Mouse (Mus musculus) intestine, embryonic 16.5 days (tissue): ENCODE measurements at regions not wholly inside any gene's neighbourhood (a gene's known extent, or its start where the extent isn't known, plus 50 kb on each side); places are given as distances from the start of the nearest gene placed in this dataset.

ENCODE experiments used
- ATAC-seq: fragments of 200-750 bp; cut with Nextera tagmentation; 2 replicates; pipeline ENCODE4 v1.8.0; 2017; ENCODE audit warnings: moderate TSS enrichment, moderate library complexity
- H3K27ac ChIP-seq: fragments of 300-500 bp; sonication (generic); 2 replicates; pipeline ENCODE4 v1.5.1; 2014; ENCODE audit warnings: mild to moderate bottlenecking, low read length
- H3K27me3 ChIP-seq: fragments of 300-500 bp; sonication (generic); replicated peaks from 2 replicates; pipeline ENCODE4 v1.6.1; 2014; ENCODE audit warnings: low read length, control low read depth, mixed read lengths; ENCODE audit not compliant: control insufficient read depth, insufficient read depth
- H3K36me3 ChIP-seq: fragments of 300-500 bp; sonication (generic); 2 replicates; pipeline ENCODE4 v1.6.1; 2014; ENCODE audit warnings: low read length, control low read depth; ENCODE audit not compliant: control insufficient read depth, insufficient read depth
- H3K4me1 ChIP-seq: fragments of 300-500 bp; sonication (generic); 2 replicates; pipeline ENCODE4 v1.6.1; 2014; ENCODE audit warnings: low read length, control low read depth, mixed read lengths; ENCODE audit not compliant: control insufficient read depth, insufficient read depth
- H3K4me2 ChIP-seq: fragments of 300-500 bp; sonication (generic); 2 replicates; pipeline ENCODE4 v1.6.1; 2014; ENCODE audit warnings: low read depth, low read length, control low read depth
- H3K4me3 ChIP-seq: fragments of 300-500 bp; sonication (generic); 2 replicates; pipeline ENCODE4 v1.5.1; 2014; ENCODE audit warnings: mild to moderate bottlenecking, low read length
- H3K9ac ChIP-seq: fragments of 300-500 bp; sonication (generic); 2 replicates; pipeline ENCODE4 v1.6.1; 2014; ENCODE audit warnings: low read depth, low read length
- H3K9me3 ChIP-seq: fragments of 300-500 bp; sonication (generic); 2 replicates; pipeline ENCODE4 v1.6.1; 2016; ENCODE audit warnings: low read length, control low read depth; ENCODE audit not compliant: control insufficient read depth
- WGBS: fragments of 180-500 bp; shearing (Covaris S2); extraction: QIAGEN DNeasy Blood & Tissue Kit; methylation state at CpG from one replicate; pipeline ENCODE4 v1.1.7; 2014; 5-methylcytosine and 5-hydroxymethylcytosine counted together

GRCm38 (mm10) chr10:31076948-31077347 lies 234.3 kb upstream of the Hey2 start:
- 41% methylated on average over 4 of the region's 4 CpGs for WGBS
- Histone ChIP-seq H3K27ac (no peak overlapping the region), H3K4me2 (no peak overlapping the region), H3K36me3 (no peaks in the 10 kb centered on the region), H3K4me3 (no peak overlapping the region), H3K9ac (no peak overlapping the region), H3K9me3 (no peaks in the 10 kb centered on the region), H3K4me1 (no peaks in the 10 kb centered on the region), H3K27me3 (no peaks in the 10 kb centered on the region)
- no peak for ATAC-seq

GRCm38 (mm10) chr10:31076415-31076814 lies 233.8 kb upstream of the Hey2 start:
- Histone ChIP-seq H3K4me2 (no peak overlapping the region), H3K27me3 (no peaks in the 10 kb centered on the region), H3K27ac (no peak overlapping the region), H3K9me3 (no peaks in the 10 kb centered on the region), H3K4me3 (no peak overlapping the region), H3K9ac (no peak overlapping the region), H3K4me1 (no peaks in the 10 kb centered on the region), H3K36me3 (no peaks in the 10 kb centered on the region)
- 57% methylated on average over 8 of the region's 8 CpGs for WGBS
- no peak for ATAC-seq

- Histone ChIP-seq H3K9me3 (no peaks in the 10 kb centered on the region), H3K4me1 (no peaks in the 10 kb centered on the region), H3K27ac (no peak overlapping the region), H3K4me3 (no peak overlapping the region), H3K27me3 (no peaks in the 10 kb centered on the region), H3K4me2 (no peak overlapping the region), H3K9ac (no peak overlapping the region), H3K36me3 (no peaks in the 10 kb centered on the region)
- ATAC-seq, result peak; percentile 75
- 48% methylated on average over 4 of the region's 4 CpGs for WGBS
Observed at GRCm38 (mm10) chr10:31074004-31074645, 231.5 kb upstream of the Hey2 start.

- no peaks in the 10 kb centered on the region for H3K27me3 ChIP-seq
- peak; percentile 84 for ATAC-seq
- H3K4me3 ChIP-seq, result no peak overlapping the region
- no peak overlapping the region for H3K27ac ChIP-seq
- no peaks in the 10 kb centered on the region for H3K9me3 ChIP-seq
- no peaks in the 10 kb centered on the region for H3K4me1 ChIP-seq
- no peak overlapping the region for H3K9ac ChIP-seq
- no peaks in the 10 kb centered on the region for H3K36me3 ChIP-seq
- no peak overlapping the region for H3K4me2 ChIP-seq
Observed at GRCm38 (mm10) chr10:31068668-31069223, 226.1 kb upstream of the Hey2 start.

- no peaks in the 10 kb centered on the region for H3K4me1 ChIP-seq
- no peaks in the 10 kb centered on the region for H3K27me3 ChIP-seq
- no peak overlapping the region for H3K4me2 ChIP-seq
- no peak for ATAC-seq
- no peak overlapping the region for H3K4me3 ChIP-seq
- 21% methylated on average over 2 of the region's 2 CpGs for WGBS
- H3K27ac ChIP-seq, result no peak overlapping the region
- H3K9ac ChIP-seq, result no peak overlapping the region
- H3K9me3 ChIP-seq, result no peaks in the 10 kb centered on the region
- H3K36me3 ChIP-seq, result no peaks in the 10 kb centered on the region
Observed at GRCm38 (mm10) chr10:31062732-31063131, 220.1 kb upstream of the Hey2 start.

- Histone ChIP-seq H3K4me1 (no peaks in the 10 kb centered on the region), H3K9me3 (no peaks in the 10 kb centered on the region)
- WGBS, result 71% methylated on average over 8 of the region's 8 CpGs
Observed at GRCm38 (mm10) chr10:31053260-31053659, 210.7 kb upstream of the Hey2 start.

GRCm38 (mm10) chr10:31051222-31051621 lies 208.6 kb upstream of the Hey2 start:
- Histone ChIP-seq H3K9ac (no peak overlapping the region), H3K4me3 (no peak overlapping the region), H3K27ac (no peak overlapping the region), H3K4me2 (no peak overlapping the region), H3K9me3 (no peaks in the 10 kb centered on the region), H3K27me3 (no peaks in the 10 kb centered on the region), H3K4me1 (no peaks in the 10 kb centered on the region), H3K36me3 (no peaks in the 10 kb centered on the region)
- 86% methylated on average over 1 of the region's 1 CpGs for WGBS
- no peak for ATAC-seq

More at GRCm38 (mm10) chr10:31053260-31053659, 210.7 kb upstream of the Hey2 start:
- H3K27ac ChIP-seq, result no peak overlapping the region
- peak; percentile 55; the same call in 1 of the 2 replicates for ATAC-seq
- H3K27me3 ChIP-seq, result no peaks in the 10 kb centered on the region
- no peaks in the 10 kb centered on the region for H3K36me3 ChIP-seq
- no peak overlapping the region for H3K9ac ChIP-seq
- H3K4me2 ChIP-seq, result no peak overlapping the region
- H3K4me3 ChIP-seq, result no peak overlapping the region

- ATAC-seq, result no peak
- no peak overlapping the region for H3K4me3 ChIP-seq
- no peaks in the 10 kb centered on the region for H3K9me3 ChIP-seq
- no peak overlapping the region for H3K9ac ChIP-seq
- WGBS, result 71% methylated on average over 2 of the region's 2 CpGs
- H3K36me3 ChIP-seq, result no peaks in the 10 kb centered on the region
- H3K27ac ChIP-seq, result no peak overlapping the region
- no peaks in the 10 kb centered on the region for H3K27me3 ChIP-seq
- no peaks in the 10 kb centered on the region for H3K4me1 ChIP-seq
- H3K4me2 ChIP-seq, result no peak overlapping the region
Observed at GRCm38 (mm10) chr10:31049352-31049751, 206.8 kb upstream of the Hey2 start.

- H3K4me3 ChIP-seq, result no peak overlapping the region
- H3K9ac ChIP-seq, result no peak overlapping the region
- no peaks in the 10 kb centered on the region for H3K27me3 ChIP-seq
- H3K27ac ChIP-seq, result no peak overlapping the region
- no peaks in the 10 kb centered on the region for H3K9me3 ChIP-seq
- 86% methylated on average over 4 of the region's 4 CpGs for WGBS
- H3K4me1 ChIP-seq, result no peaks in the 10 kb centered on the region
- ATAC-seq, result no peak
- no peak overlapping the region for H3K4me2 ChIP-seq
- H3K36me3 ChIP-seq, result no peaks in the 10 kb centered on the region
Observed at GRCm38 (mm10) chr10:31035611-31036010, 193.0 kb upstream of the Hey2 start.

GRCm38 (mm10) chr10:31034782-31035181 lies 192.2 kb upstream of the Hey2 start:
- H3K4me3 ChIP-seq, result no peak overlapping the region
- H3K4me1 ChIP-seq, result no peaks in the 10 kb centered on the region
- WGBS, result 42% methylated on average over 3 of the region's 3 CpGs
- no peak overlapping the region for H3K9ac ChIP-seq
- H3K27ac ChIP-seq, result no peak overlapping the region
- no peak for ATAC-seq
- no peaks in the 10 kb centered on the region for H3K36me3 ChIP-seq
- H3K4me2 ChIP-seq, result no peak overlapping the region
- no peaks in the 10 kb centered on the region for H3K27me3 ChIP-seq
- no peaks in the 10 kb centered on the region for H3K9me3 ChIP-seq
